9 mouse cellular contexts compared by ENCODE assay signal in the genomic region with DNA sequence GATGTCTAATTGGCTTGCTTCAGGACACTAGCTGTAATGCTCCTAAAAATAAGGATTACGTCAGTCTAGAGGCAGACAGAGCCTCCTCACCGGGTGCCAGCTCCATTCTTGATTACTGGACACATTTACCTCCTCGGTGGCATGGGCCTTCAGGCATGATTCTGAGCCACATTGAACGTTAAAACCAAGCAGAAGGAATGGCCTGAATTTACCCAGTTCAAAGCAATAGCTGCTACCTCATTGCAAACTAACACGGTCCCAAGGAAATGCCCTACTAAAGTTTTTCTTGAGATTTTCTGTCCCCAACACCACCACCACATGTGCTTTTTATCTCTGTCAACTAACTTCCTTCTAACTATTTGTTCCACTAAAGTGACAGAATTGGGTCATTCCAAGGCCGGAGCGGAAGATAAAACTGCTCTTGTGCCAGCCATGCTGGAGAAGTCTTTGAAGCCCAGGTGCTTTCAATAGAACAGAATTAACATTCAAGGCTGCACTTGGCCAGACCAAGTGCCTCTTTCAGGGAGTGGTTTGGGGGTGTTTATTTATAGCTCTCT.
DNase-seq lines count a peak whose midpoint lies in the region; ATAC-seq and TF ChIP-seq lines count a peak whose summit lies in the region.
"Had no signal": no experiment of that assay in that cellular context is flagged by ENCODE, and none has a peak within 500 bp of the region (broad histone marks: within the 10 kb centered on the region; RNA-seq: fewer than 3 reads in every experiment).

No protein-coding gene starts in this region.

- DNase-seq in gastrocnemius, adult 2 months, result peak; percentile 44
- no peak for DNase-seq in gastrocnemius, postnatal 36 days
- peak; percentile 22 for DNase-seq in R1 (ENCODE audit: low read depth, low spot score)
- peak; percentile 76 to 77 for DNase-seq in cerebellum, postnatal 36 days
- peak; percentile 15 for DNase-seq in lung, postnatal 14 days
- no peak for DNase-seq in liver, embryonic 11.5 days (ENCODE audit: low spot score)
- DNase-seq in thymus, postnatal 4 days, result no peak

- H3K9ac ChIP-seq in heart, embryonic 16.5 days (ENCODE audit: low read length), result no peak overlapping the region
- H3K9ac ChIP-seq in liver, embryonic 11.5 days (ENCODE audit: low read depth, low read length), result no peak overlapping the region
- H3K9ac ChIP-seq: limb, embryonic 15.5 days had no signal

- WGBS in heart, embryonic 16.5 days, result 36% methylated on average over 7 of the region's 7 CpGs
- WGBS in liver, embryonic 11.5 days, result 66% methylated on average over 7 of the region's 7 CpGs

- TF ChIP-seq CTCF in gastrocnemius, adult 2 months (IDR thresholded peaks at IDR 0.05), result no peak

- intact Hi-C loops in gastrocnemius, adult 2 months (cut with DNase I), result no loop called here
- intact Hi-C loops in gastrocnemius, postnatal 36 days (cut with DNase I), result no loop called here

- peak overlapping the region; percentile 2; the same call in 1 of the 2 replicates for H3K27ac ChIP-seq in gastrocnemius, adult 2 months
- H3K27ac ChIP-seq in heart, embryonic 16.5 days (ENCODE audit: low read length), result peak overlapping the region; percentile 39; the same call in 1 of the 2 replicates
- H3K27ac ChIP-seq in liver, embryonic 11.5 days (ENCODE audit: low read depth, low read length), result no peak overlapping the region
- H3K27ac ChIP-seq: limb, embryonic 15.5 days had no signal

- no peaks in the 10 kb centered on the region; the same call in 1 of the 2 replicates for H3K9me3 ChIP-seq in heart, embryonic 16.5 days (replicated peaks; ENCODE audit: control insufficient read depth, low read length)
- no peaks in the 10 kb centered on the region for H3K9me3 ChIP-seq in liver, embryonic 11.5 days (ENCODE audit: control insufficient read depth, low read length)
- H3K9me3 ChIP-seq: limb, embryonic 15.5 days had no signal

- no peak overlapping the region for H3K4me3 ChIP-seq in gastrocnemius, adult 2 months
- no peak overlapping the region for H3K4me3 ChIP-seq in heart, embryonic 16.5 days (ENCODE audit: low read length)
- H3K4me3 ChIP-seq in liver, embryonic 11.5 days (ENCODE audit: low read depth, low read length), result no peak overlapping the region
- H3K4me3 ChIP-seq: limb, embryonic 15.5 days had no signal

- ATAC-seq in heart, embryonic 16.5 days (replicated peaks; ENCODE audit: extremely low read depth, insufficient read depth, low FRiP score), result 0 out of 2 replicates have a peak, but pooled peaks have one; percentile 41
- no peak for ATAC-seq in liver, embryonic 11.5 days (replicated peaks; ENCODE audit: low FRiP score)

- H3K4me2 ChIP-seq in heart, embryonic 16.5 days (ENCODE audit: low read depth, low read length), result no peak overlapping the region
- no peak overlapping the region for H3K4me2 ChIP-seq in liver, embryonic 11.5 days
- H3K4me2 ChIP-seq: limb, embryonic 15.5 days had no signal

- H3K4me1 ChIP-seq in heart, embryonic 16.5 days (ENCODE audit: control insufficient read depth, insufficient read depth, low read length), result peaks cover 3% of the 10 kb centered on the region; the same call in 1 of the 2 replicates
- no peaks in the 10 kb centered on the region for H3K4me1 ChIP-seq in liver, embryonic 11.5 days (replicated peaks; ENCODE audit: control insufficient read depth, insufficient read depth, low read length)
- H3K4me1 ChIP-seq: limb, embryonic 15.5 days had no signal

- H3K27me3 ChIP-seq in heart, embryonic 16.5 days (ENCODE audit: control insufficient read depth, insufficient read depth, low read length), result no peaks in the 10 kb centered on the region
- H3K27me3 ChIP-seq in liver, embryonic 11.5 days (replicated peaks; ENCODE audit: control insufficient read depth, insufficient read depth, low read length), result no peaks in the 10 kb centered on the region
- H3K27me3 ChIP-seq: limb, embryonic 15.5 days had no signal

- no peaks in the 10 kb centered on the region for H3K36me3 ChIP-seq in heart, embryonic 16.5 days (ENCODE audit: control insufficient read depth, insufficient read depth)
- H3K36me3 ChIP-seq in liver, embryonic 11.5 days (ENCODE audit: control insufficient read depth, insufficient read depth, low read length), result no peaks in the 10 kb centered on the region
- H3K36me3 ChIP-seq: limb, embryonic 15.5 days had no signal

Comparison
In these comparisons a context has a peak if more than half of its experiments do, and no peak if none do; other contexts are left out.
1. DNase-seq: peak in gastrocnemius, adult 2 months (single experiment), R1 (single experiment), cerebellum, postnatal 36 days (2 of 2) and lung, postnatal 14 days (single experiment); none in gastrocnemius, postnatal 36 days (0 of 2), liver, embryonic 11.5 days (single experiment) and thymus, postnatal 4 days (single experiment).